Mouse (Mus musculus): ENCODE results near the gene Ppfia2.

GRCm38 (mm10) chr10:106975193-106976141 is 505.3 kb downstream of the Ppfia2 start:
- no peak for TF ChIP-seq POLR2A (IDR thresholded peaks at IDR 0.05; ENCODE audit: extremely low read depth, insufficient read depth, low read length)
- no peak for TF ChIP-seq CTCF (IDR thresholded peaks at IDR 0.05; ENCODE audit: extremely low read depth, insufficient read depth, low read length)

All from cortical plate, adult 2 months (tissue).